8 mouse cellular contexts compared by ENCODE assay signal in the genomic region with DNA sequence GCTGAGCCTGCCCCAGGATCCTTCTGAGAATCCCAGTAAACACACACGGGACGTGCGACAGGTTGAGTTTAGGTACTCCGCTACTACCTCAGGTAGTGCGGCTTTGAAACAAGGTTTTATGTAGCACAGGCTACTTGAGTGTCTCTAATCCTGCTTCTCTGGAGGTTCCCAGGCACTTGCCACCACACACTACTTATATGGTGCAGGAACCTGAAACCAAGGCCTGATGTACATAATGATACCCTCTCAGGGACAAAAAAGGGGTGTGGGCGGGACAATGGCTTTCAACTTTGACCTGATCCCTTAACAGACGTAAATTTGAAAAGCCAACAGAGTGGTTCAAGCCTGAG. TPM values are rescaled to one million over a fixed set of nuclear protein-coding genes. Genes with fewer than 3 reads are reported as not detected.
DNase-seq lines count a peak whose midpoint lies in the region; ATAC-seq and TF ChIP-seq lines count a peak whose summit lies in the region.

No protein-coding gene starts in this region.

- TF ChIP-seq CTCF in liver, embryonic 14.5 days (IDR thresholded peaks at IDR 0.05; ENCODE audit: low read depth): no peak

- no peak for DNase-seq in frontal cortex, adult 2 months (ENCODE audit: extremely low spot score in 1 of 2, low spot score in 1 of 2)
- no peak for DNase-seq in liver, embryonic 14.5 days (ENCODE audit: low read depth in 3 of 3, low spot score in 3 of 3)
- DNase-seq in cerebellum, adult 9-11 months: no peak
- DNase-seq in gastrocnemius, postnatal 36 days: no peak

- 3% methylated on average over 7 of the region's 7 CpGs for WGBS in forebrain, embryonic 13.5 days
- 6% methylated on average over 7 of the region's 7 CpGs for WGBS in liver, embryonic 14.5 days (ENCODE audit: insufficient replicate concordance)

- H3K9ac ChIP-seq in forebrain, embryonic 13.5 days: peak overlapping the region; percentile 80
- peak overlapping the region; percentile 38; the same call in 1 of the 2 replicates for H3K9ac ChIP-seq in liver, embryonic 14.5 days (replicated peaks)

- 0 out of 2 replicates have a peak, but pooled peaks cover 3% of the 10 kb centered on the region for H3K4me1 ChIP-seq in forebrain, embryonic 13.5 days
- H3K4me1 ChIP-seq in liver, embryonic 14.5 days (replicated peaks; ENCODE audit: control insufficient read depth in 2 of 2, insufficient read depth in 2 of 2, low read length in 1 of 2): peaks cover 3 to 6% of the 10 kb centered on the region in 2 experiments; a peak in 3 of 4 replicates

- H3K36me3 ChIP-seq in forebrain, embryonic 13.5 days (ENCODE audit: poor library complexity, severe bottlenecking): no peaks in the 10 kb centered on the region
- H3K36me3 ChIP-seq in liver, embryonic 14.5 days (replicated peaks; ENCODE audit: control insufficient read depth, insufficient read depth, low read depth): no peaks in the 10 kb centered on the region

- peak; percentile 76; the same call in 1 of the 2 replicates for ATAC-seq in frontal cortex, adult (ENCODE audit: low TSS enrichment)
- peak; percentile 44 for ATAC-seq in CD4-positive, CD25-positive, alpha-beta regulatory T cell, adult 4 months
- no peak for ATAC-seq in forebrain, embryonic 13.5 days
- ATAC-seq in liver, embryonic 14.5 days (ENCODE audit: insufficient read depth): peak; percentile 64
- ATAC-seq in monocyte, adult 5-6 weeks (replicated peaks; ENCODE audit: insufficient number of reproducible peaks, low FRiP score, low TSS enrichment, poor library complexity, severe bottlenecking): no peak

- no peak overlapping the region for H3K27ac ChIP-seq in forebrain, embryonic 13.5 days
- no peak overlapping the region for H3K27ac ChIP-seq in liver, embryonic 14.5 days

- no peak for TF ChIP-seq EP300 in liver, embryonic 14.5 days (IDR thresholded peaks at IDR 0.05; ENCODE audit: low read depth)

- no peaks in the 10 kb centered on the region for H3K27me3 ChIP-seq in forebrain, embryonic 13.5 days
- H3K27me3 ChIP-seq in liver, embryonic 14.5 days (ENCODE audit: control insufficient read depth, insufficient read depth, low read length): peaks cover 4% of the 10 kb centered on the region

- H3K9me3 ChIP-seq in forebrain, embryonic 13.5 days (replicated peaks): no peaks in the 10 kb centered on the region
- H3K9me3 ChIP-seq in liver, embryonic 14.5 days (ENCODE audit: control insufficient read depth, low read length): no peaks in the 10 kb centered on the region

- H3K4me2 ChIP-seq in forebrain, embryonic 13.5 days: peak overlapping the region; percentile 95
- peak overlapping the region; percentile 88 for H3K4me2 ChIP-seq in liver, embryonic 14.5 days (ENCODE audit: low read depth)

- peak overlapping the region; percentile 74 for H3K4me3 ChIP-seq in forebrain, embryonic 13.5 days
- H3K4me3 ChIP-seq in liver, embryonic 14.5 days (ENCODE audit: insufficient read depth in 1 of 2, low read depth in 2 of 2, low read length in 2 of 2): peak overlapping the region; percentile 40 to 56

- intact Hi-C loops in gastrocnemius, postnatal 36 days (cut with DNase I): no loop called here

RNA-seq across cellular contexts. Expression of a gene that starts 0.4 kb away (rescaled TPM):
- 1.5 and 1.7 TPM in 2 replicates for polyA plus RNA-seq in frontal cortex, adult 2 months (2012; rRNA removed)
- polyA plus RNA-seq in CD4-positive, CD25-positive, alpha-beta regulatory T cell, adult 4 months (2017; shearing (Covaris generic)): not detected
- polyA plus RNA-seq in forebrain, embryonic 13.5 days (2015; fragmentation: Nextera tagmentation; extraction: Ambion mirVana): 1.4 and 1.6 TPM in 2 replicates
- 0.06 and 0.07 TPM in 2 replicates for polyA plus RNA-seq in liver, embryonic 14.5 days (2012; rRNA removed)
- 0.04 and 0.05 TPM in 2 replicates for polyA plus RNA-seq in liver, embryonic 14.5 days (2014; fragmentation: Nextera tagmentation; extraction: Ambion mirVana)
- total RNA-seq in monocyte, adult 5-6 weeks (2017): 0.29 TPM in 1 of 3 replicates, not detected in the others
- total RNA-seq in gastrocnemius, postnatal 36 days (2021): not detected

RNA-seq across cellular contexts. Expression of a gene that starts 25.7 kb away (rescaled TPM):
- 8.2 and 8.5 TPM in 2 replicates for polyA plus RNA-seq in frontal cortex, adult 2 months (2012; rRNA removed)
- 10 to 100 TPM; 11.7 to 15.1 TPM for polyA plus RNA-seq in CD4-positive, CD25-positive, alpha-beta regulatory T cell, adult 4 months (2017; shearing (Covaris generic))
- 24.4 and 26.3 TPM in 2 replicates for polyA plus RNA-seq in forebrain, embryonic 13.5 days (2015; fragmentation: Nextera tagmentation; extraction: Ambion mirVana)
- 8.5 and 9.3 TPM in 2 replicates for polyA plus RNA-seq in liver, embryonic 14.5 days (2012; rRNA removed)
- polyA plus RNA-seq in liver, embryonic 14.5 days (2014; fragmentation: Nextera tagmentation; extraction: Ambion mirVana): 20.2 and 21.9 TPM in 2 replicates
- total RNA-seq in monocyte, adult 5-6 weeks (2017): 16.4 to 20.7 TPM (median 20.3 TPM) in 3 replicates
- total RNA-seq in gastrocnemius, postnatal 36 days (2021): 1 to 10 TPM; 6.8 to 6.9 TPM

RNA-seq across cellular contexts. Expression of a gene that starts 42.8 kb away (rescaled TPM):
- polyA plus RNA-seq in frontal cortex, adult 2 months (2012; rRNA removed): 12.8 and 13.0 TPM in 2 replicates
- polyA plus RNA-seq in CD4-positive, CD25-positive, alpha-beta regulatory T cell, adult 4 months (2017; shearing (Covaris generic)): 10 to 100 TPM; 21.0 to 23.5 TPM
- 28.0 and 28.4 TPM in 2 replicates for polyA plus RNA-seq in forebrain, embryonic 13.5 days (2015; fragmentation: Nextera tagmentation; extraction: Ambion mirVana)
- polyA plus RNA-seq in liver, embryonic 14.5 days (2012; rRNA removed): 5.0 and 8.0 TPM in 2 replicates
- polyA plus RNA-seq in liver, embryonic 14.5 days (2014; fragmentation: Nextera tagmentation; extraction: Ambion mirVana): 11.0 and 12.0 TPM in 2 replicates
- total RNA-seq in monocyte, adult 5-6 weeks (2017): 24.3 to 29.6 TPM (median 27.1 TPM) in 3 replicates
- 1 to 10 TPM; 4.8 to 5.0 TPM for total RNA-seq in gastrocnemius, postnatal 36 days (2021)

RNA-seq across cellular contexts. Expression of a gene that starts 43.9 kb away (rescaled TPM):
- polyA plus RNA-seq in frontal cortex, adult 2 months (2012; rRNA removed): 394 and 489 TPM in 2 replicates
- polyA plus RNA-seq in CD4-positive, CD25-positive, alpha-beta regulatory T cell, adult 4 months (2017; shearing (Covaris generic)): 1,000 to 10,000 TPM; 2,078 to 2,363 TPM
- polyA plus RNA-seq in forebrain, embryonic 13.5 days (2015; fragmentation: Nextera tagmentation; extraction: Ambion mirVana): 2,271 and 2,276 TPM in 2 replicates
- polyA plus RNA-seq in liver, embryonic 14.5 days (2012; rRNA removed): 192 and 260 TPM in 2 replicates
- polyA plus RNA-seq in liver, embryonic 14.5 days (2014; fragmentation: Nextera tagmentation; extraction: Ambion mirVana): 584 and 624 TPM in 2 replicates
- 1,699 to 1,884 TPM (median 1,722 TPM) in 3 replicates for total RNA-seq in monocyte, adult 5-6 weeks (2017)
- total RNA-seq in gastrocnemius, postnatal 36 days (2021): 100 to 1,000 TPM; 216 to 254 TPM

Comparison
In these comparisons a context has a peak if more than half of its experiments do, and no peak if none do; other contexts are left out.
1. ATAC-seq: peak in frontal cortex, adult (single experiment), CD4-positive, CD25-positive, alpha-beta regulatory T cell, adult 4 months (single experiment) and liver, embryonic 14.5 days (single experiment); none in forebrain, embryonic 13.5 days (single experiment) and monocyte, adult 5-6 weeks (single experiment).